Mouse (Mus musculus) thymus, adult 2 months (tissue): ENCODE measurements around the gene Sept3.

Experiments
- CTCF ChIP-seq: fragments of 200-500 bp; IDR thresholded peaks from 2 replicates; pipeline ENCODE4 v1.5.1; 2012; ENCODE audit warnings: mild to moderate bottlenecking, control low read depth, low read length, moderate library complexity, borderline replicate concordance; ENCODE audit not compliant: control insufficient read depth, poor library complexity, insufficient read depth; ENCODE audit errors: extremely low read depth
- POLR2A ChIP-seq: fragments of 200-500 bp; IDR thresholded peaks from 2 replicates; pipeline ENCODE4 v1.6.1; 2012; ENCODE audit warnings: mild to moderate bottlenecking, low read length, control low read depth, moderate library complexity; ENCODE audit not compliant: control insufficient read depth, poor library complexity, insufficient read depth; ENCODE audit errors: extremely low read depth

DNA sequence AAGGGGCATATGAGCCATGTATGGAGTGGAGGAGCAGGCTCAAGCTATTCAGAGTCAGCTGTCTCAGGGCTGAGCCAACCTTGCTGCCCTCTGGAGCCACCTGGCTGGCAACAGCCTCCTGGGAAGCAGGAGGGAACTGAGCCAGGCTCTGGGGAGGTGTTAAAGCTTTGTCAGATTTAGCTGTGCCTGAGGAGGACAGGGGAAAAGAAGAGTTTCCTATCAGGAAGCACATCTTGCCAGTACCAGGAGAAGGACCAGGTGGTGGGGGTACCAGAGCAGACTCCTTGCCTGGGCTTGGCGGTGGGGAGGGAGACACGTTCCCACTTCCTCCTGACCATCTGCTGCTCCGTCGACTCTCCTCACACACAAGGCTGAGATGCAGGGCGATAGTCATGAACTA, 2.9 kb downstream of the Sept3 start:
- TF ChIP-seq POLR2A (no peak), CTCF (no peak)
